Mouse (Mus musculus): Measurements from ENCODE around the gene Zcchc17. TPM values are rescaled to one million over a fixed set of nuclear protein-coding genes. Genes with fewer than 3 reads are reported as not detected.

Zcchc17 gene
- total RNA-seq (2023) = 10 to 100 TPM; 31.3 to 37.4 TPM

DNA sequence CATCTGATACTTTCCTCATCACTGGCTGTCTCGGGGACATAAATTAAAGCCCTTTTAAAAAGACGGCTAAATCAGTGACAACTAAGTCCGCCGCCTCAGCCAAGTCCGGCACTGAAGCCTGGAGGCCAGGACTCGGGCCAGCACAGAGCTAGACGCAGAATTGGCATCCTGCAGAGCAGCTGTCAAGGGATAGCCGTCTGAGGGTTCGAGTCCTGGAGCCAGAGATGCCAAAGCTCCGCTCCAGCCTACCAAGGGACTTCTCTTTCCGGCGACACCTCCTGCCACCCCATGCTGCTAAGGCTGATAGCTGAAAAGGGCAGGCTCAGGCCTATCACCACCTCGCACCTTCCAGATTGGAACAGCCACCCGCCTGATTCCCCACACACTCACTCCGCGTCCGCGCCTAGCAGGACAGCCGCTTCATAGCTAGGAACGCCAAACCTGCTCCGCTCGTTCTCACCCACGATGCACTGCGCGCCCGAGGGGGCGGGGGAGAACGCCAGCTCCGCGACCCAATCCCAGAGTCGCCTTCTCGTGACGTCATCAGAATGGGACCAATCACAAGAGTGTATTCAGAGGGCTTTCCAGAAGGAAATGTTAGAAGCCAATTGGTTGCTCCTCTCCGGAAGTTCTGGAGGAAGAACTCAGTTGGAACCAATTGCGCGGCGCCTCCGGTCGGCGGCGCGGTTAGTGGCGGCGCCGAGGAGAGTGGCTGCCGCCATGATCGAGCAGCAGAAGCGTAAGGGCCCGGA lies at the start of gene Zcchc17, which contains the start of gene Snrnp40:
Gene Zcchc17 (minus strand): TSS at position 458 of the 752 bp plus-strand sequence.
Gene Snrnp40 (plus strand): TSS at position 647 of the 752 bp plus-strand sequence.

DNA sequence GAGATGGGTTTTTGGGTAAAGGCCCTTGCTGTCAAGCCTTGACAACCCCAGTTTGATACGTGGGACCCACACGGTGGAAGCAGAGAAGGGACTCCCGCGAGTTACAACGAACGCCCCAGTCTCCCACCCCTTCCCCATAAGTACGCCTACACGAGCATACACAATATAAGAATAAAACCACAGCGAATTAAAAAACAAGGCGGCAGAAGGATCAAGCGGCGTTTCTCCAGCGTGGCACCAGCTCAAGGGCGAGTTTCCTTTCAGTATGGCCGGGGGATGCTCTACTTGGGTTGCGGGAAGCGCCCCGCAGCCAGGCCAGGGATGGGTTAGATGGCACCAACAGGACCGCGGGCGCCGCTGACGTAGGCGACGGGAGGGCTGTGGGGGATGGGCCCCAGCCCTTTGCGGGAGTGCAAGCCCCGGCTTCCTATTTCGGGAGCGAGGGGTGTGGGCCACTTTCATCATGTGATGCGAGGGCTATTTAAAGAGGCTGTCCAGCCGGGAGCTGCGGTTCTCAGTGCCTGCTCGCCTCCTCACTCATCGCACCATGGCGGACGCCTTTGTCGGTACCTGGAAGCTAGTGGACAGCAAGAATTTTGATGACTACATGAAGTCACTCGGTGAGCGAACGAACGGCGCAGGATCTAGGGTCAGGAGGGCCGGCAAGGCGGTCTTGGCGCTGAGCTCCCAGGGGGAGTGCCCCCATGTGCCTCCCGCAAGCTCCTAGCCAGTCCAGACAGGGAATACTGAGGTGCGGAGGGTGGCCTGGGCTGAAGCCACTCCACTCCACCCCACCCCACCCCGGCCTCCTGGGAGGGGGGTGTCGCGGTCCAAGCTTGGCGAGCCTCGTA lies 51.3 kb downstream of the Zcchc17 start, which contains the start of the genes Fabp3 and Gm10570:
Gene Fabp3 (plus strand): TSS at position 365 of the 851 bp plus-strand sequence.
Gene Gm10570 (minus strand): TSS at position 444 of the 851 bp plus-strand sequence.

DNA sequence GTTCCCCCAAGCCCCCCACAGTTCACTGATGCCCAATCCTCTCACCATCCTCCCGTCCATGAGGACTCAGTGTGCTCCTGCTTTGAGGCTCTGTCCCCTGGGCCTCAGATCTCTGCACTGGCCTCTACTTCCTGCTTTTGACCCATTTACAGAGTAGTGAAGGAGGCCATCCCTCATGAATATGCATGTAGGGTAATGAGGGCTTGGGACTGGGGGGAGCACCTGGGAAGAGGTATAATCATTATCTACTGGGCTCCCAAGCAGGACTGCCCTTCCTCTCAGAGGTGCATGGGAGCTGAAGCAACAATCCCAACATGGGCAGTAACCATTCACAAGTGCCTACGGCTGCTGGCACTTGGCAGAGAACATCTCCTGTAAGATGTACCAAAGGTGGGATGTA lies 80.6 kb downstream of the Zcchc17 start, which contains the start of gene Serinc2:
Gene Serinc2 (minus strand): TSS at position 101 of the 400 bp plus-strand sequence.

Other genes with a start within 250 kb of the Zcchc17 start
- gene Hcrtr1, start 220.6 kb downstream of the Zcchc17 start, total RNA-seq (2023) = not detected
- not detected for gene Tinagl1, start 184.8 kb downstream of the Zcchc17 start, total RNA-seq (2023)
- not detected for gene Gm853, start 137.5 kb downstream of the Zcchc17 start, total RNA-seq (2023)
- gene Serinc2, start 80.7 kb downstream of the Zcchc17 start, total RNA-seq (2023) = under 1 TPM in 1 of 2 experiments, not detected in 1; 0.84 TPM
- gene Fabp3, start 51.3 kb downstream of the Zcchc17 start, total RNA-seq (2023) = not detected
- 1 to 10 TPM in 1 of 2 experiments, not detected in 1; 3.7 TPM for gene Gm10570, start 51.3 kb downstream of the Zcchc17 start, total RNA-seq (2023)
- 10 to 100 TPM; 67.7 to 72.2 TPM for gene Snrnp40, start 189 bp upstream of the Zcchc17 start, total RNA-seq (2023)
- gene Nkain1, start 214.2 kb upstream of the Zcchc17 start, total RNA-seq (2023) = not detected